Mouse (Mus musculus): ENCODE data around the gene Tmem200b. TPM values are rescaled to one million over a fixed set of nuclear protein-coding genes. Genes with fewer than 3 reads are reported as not detected.

The Tmem200b gene
- total and polyA plus RNA-seq, 2 experiments from 2014 or later, result 0.33 to 2.5 TPM

DNA sequence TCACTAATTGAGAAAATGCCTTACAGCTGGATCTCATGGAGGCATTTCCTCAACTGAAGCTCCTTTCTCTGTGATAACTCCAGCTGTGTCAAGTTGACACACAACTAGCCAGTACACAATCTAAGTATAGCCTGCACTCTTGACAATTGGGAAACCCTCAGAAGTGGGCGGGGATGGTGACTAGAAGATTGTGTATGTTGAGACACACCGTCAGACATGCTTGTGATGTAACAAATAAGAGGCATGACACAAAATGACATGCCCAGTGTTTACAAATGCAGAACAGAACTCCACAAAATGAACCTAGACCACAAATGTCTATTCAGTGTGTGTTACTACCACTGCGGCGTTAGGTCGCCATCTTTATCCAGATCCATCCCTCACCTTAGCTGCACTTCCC is 24.5 kb upstream of the Tmem200b start:
- no peak for ATAC-seq
- Histone ChIP-seq H3K4me1 (ENCODE audit: insufficient read depth) (no peaks in the 10 kb centered on the region), H3K27ac (ENCODE audit: low read depth, low read length) (no peak overlapping the region), H3K4me3 (ENCODE audit: low read depth, low read length) (no peak overlapping the region), H3K36me3 (ENCODE audit: insufficient read depth) (peaks cover 81% of the 10 kb centered on the region), H3K4me2 (ENCODE audit: low read depth) (no peak overlapping the region), H3K9ac (no peak overlapping the region), H3K9me3 (ENCODE audit: low read length) (no peaks in the 10 kb centered on the region), H3K27me3 (ENCODE audit: insufficient read depth, low read length) (no peaks in the 10 kb centered on the region)
- DNase-seq, result no peak
- no peak for TF ChIP-seq CTCF (IDR thresholded peaks at IDR 0.05; ENCODE audit: low read depth)
- WGBS, result 93% methylated on average over 5 of the region's 5 CpGs

DNA sequence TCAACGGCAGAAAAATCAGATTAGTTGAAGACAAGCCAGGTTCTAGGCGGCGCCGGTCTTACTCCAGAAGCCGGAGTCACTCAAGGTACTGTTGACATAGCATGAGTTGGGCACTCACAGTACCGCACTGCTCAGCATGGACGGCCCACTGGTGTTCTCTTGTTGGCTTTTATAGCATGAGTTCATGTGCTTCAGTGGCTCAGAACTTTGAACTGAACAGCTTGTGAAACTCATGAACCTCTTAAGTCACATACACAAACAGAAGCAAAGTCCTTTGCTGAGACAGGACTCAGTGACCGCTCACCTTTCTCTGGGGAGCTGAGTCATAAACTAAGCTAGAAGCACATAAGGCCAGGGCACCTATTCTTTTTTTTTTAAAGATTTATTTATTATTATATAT is 23.8 kb upstream of the Tmem200b start:
- H3K4me3 ChIP-seq (ENCODE audit: low read depth, low read length), result no peak overlapping the region
- ATAC-seq, result no peak
- no peaks in the 10 kb centered on the region for H3K4me1 ChIP-seq (ENCODE audit: insufficient read depth)
- no peaks in the 10 kb centered on the region for H3K27me3 ChIP-seq (ENCODE audit: insufficient read depth, low read length)
- H3K36me3 ChIP-seq (ENCODE audit: insufficient read depth), result peaks cover 77% of the 10 kb centered on the region
- TF ChIP-seq CTCF (IDR thresholded peaks at IDR 0.05; ENCODE audit: low read depth), result no peak
- H3K9ac ChIP-seq, result no peak overlapping the region
- DNase-seq, result no peak
- no peaks in the 10 kb centered on the region for H3K9me3 ChIP-seq (ENCODE audit: low read length)
- no peak overlapping the region for H3K27ac ChIP-seq (ENCODE audit: low read depth, low read length)
- 97% methylated on average over 8 of the region's 8 CpGs for WGBS
- no peak overlapping the region for H3K4me2 ChIP-seq (ENCODE audit: low read depth)

DNA sequence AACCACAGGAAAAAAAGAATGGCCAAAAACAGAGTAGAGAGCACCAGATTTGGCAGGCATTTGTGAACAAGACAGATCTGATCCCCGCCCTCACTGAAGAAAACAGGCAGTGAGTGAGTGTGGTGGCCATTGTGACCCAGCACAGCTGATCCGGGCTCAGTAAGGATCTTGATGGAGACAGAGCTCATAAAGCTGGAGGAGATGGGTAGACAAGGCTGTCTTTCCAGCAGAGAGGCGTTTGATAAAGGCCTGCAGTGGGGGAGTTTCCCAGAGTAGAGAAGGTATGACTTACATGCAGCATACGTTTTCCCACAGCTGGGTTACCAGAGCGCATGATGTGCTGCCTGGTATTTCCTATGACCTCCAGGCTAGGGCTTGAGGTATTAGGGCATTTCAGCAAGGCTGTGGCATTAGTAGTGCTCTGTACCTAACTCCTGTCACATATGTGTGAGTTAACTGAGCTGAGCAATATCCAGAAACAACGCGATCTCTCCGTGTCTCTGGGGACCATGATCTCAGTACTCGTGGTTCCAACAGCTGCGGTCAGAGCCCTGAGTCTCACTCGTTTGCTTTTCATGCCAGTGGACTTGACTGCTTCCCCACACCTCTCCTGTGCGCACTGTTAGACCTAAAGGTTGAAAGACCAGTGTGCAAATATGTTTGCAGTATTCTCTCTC is 22.9 kb upstream of the Tmem200b start:
- Histone ChIP-seq H3K4me2 (ENCODE audit: low read depth) (no peak overlapping the region), H3K4me3 (ENCODE audit: low read depth, low read length) (no peak overlapping the region), H3K27me3 (ENCODE audit: insufficient read depth, low read length) (no peaks in the 10 kb centered on the region), H3K27ac (ENCODE audit: low read depth, low read length) (no peak overlapping the region), H3K9me3 (ENCODE audit: low read length) (no peaks in the 10 kb centered on the region), H3K4me1 (ENCODE audit: insufficient read depth) (no peaks in the 10 kb centered on the region), H3K36me3 (ENCODE audit: insufficient read depth) (peaks cover 68% of the 10 kb centered on the region), H3K9ac (no peak overlapping the region)
- ATAC-seq (no peak), DNase-seq (no peak)
- WGBS, result 91% methylated on average over 12 of the region's 12 CpGs
- TF ChIP-seq CTCF (IDR thresholded peaks at IDR 0.05; ENCODE audit: low read depth), result no peak

DNA sequence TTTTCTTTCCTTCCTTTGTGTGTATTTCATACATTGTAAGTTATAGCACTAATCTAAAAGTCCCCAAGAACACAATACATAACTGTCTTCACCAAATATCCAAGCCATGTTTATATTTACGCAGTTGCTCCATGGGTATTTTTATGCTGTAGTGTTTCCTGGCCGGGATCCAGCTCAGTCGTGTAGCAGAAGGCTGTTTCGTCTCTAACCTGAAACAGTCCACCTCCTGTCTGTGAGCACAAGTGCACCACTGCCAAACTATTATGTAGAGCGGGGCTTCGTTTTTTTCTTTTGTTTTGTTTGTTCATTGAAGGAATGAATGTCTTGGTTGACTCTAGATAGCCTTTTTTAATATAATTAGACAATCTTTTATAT is 22.4 kb upstream of the Tmem200b start:
- Histone ChIP-seq H3K27ac (ENCODE audit: low read depth, low read length) (no peak overlapping the region), H3K4me1 (ENCODE audit: insufficient read depth) (no peaks in the 10 kb centered on the region), H3K9ac (no peak overlapping the region), H3K27me3 (ENCODE audit: insufficient read depth, low read length) (no peaks in the 10 kb centered on the region), H3K36me3 (ENCODE audit: insufficient read depth) (peaks cover 66% of the 10 kb centered on the region), H3K4me2 (ENCODE audit: low read depth) (no peak overlapping the region), H3K4me3 (ENCODE audit: low read depth, low read length) (no peak overlapping the region), H3K9me3 (ENCODE audit: low read length) (no peaks in the 10 kb centered on the region)
- no peak for TF ChIP-seq CTCF (IDR thresholded peaks at IDR 0.05; ENCODE audit: low read depth)
- no peak for DNase-seq
- no peak for ATAC-seq
- WGBS, result 66% methylated on average over 6 of the region's 6 CpGs

DNA sequence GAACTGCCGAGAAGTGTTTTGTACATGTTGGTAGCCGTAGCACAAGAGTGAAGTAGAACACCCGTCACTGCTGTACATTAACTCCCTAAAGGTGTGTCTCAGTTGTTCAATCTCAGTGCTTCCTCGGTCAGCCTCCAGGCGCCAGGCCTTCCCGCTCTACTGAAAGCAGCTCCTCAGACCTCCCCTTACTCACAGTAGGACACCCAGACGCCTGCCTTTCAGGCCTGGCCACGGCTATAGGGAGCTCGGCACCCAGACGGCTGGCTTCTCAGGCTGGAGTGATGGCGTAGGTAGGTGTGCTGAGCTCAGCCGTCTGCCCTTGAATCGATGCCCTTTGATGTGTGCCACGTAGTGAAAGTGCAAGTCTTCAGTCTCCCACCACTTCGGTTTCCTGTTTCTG is 20.5 kb upstream of the Tmem200b start:
- DNase-seq, result no peak
- no peak for TF ChIP-seq CTCF (IDR thresholded peaks at IDR 0.05; ENCODE audit: low read depth)
- H3K9me3 ChIP-seq (ENCODE audit: low read length), result no peaks in the 10 kb centered on the region
- no peak overlapping the region for H3K27ac ChIP-seq (ENCODE audit: low read depth, low read length)
- H3K27me3 ChIP-seq (ENCODE audit: insufficient read depth, low read length), result no peaks in the 10 kb centered on the region
- H3K36me3 ChIP-seq (ENCODE audit: insufficient read depth), result peaks cover 58% of the 10 kb centered on the region
- ATAC-seq, result no peak
- no peak overlapping the region for H3K4me2 ChIP-seq (ENCODE audit: low read depth)
- H3K9ac ChIP-seq, result no peak overlapping the region
- H3K4me3 ChIP-seq (ENCODE audit: low read depth, low read length), result no peak overlapping the region
- H3K4me1 ChIP-seq (ENCODE audit: insufficient read depth), result no peaks in the 10 kb centered on the region
- WGBS, result 93% methylated on average over 15 of the region's 15 CpGs

DNA sequence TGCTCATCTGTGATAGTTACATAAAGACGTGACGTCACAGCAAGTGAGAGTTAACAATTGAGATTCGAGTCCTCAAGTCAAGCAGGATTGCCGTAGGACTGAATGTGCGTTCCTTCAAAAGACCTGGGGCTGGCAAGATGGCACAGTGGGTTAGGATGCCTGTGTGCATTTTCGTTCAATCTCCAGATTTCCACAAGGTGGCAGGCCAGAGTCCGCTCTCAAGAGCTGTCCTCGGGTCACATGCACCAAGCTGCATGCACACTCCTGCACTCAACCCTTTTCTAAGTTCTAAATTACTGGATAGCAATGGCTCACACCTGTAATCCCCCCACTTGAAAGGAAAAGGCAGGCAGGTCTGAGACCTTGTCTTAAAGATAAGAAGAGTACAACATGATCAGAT is 17.1 kb upstream of the Tmem200b start:
- no peak overlapping the region for H3K4me2 ChIP-seq (ENCODE audit: low read depth)
- DNase-seq (peak; percentile 58), ATAC-seq (peak; percentile 75)
- H3K9me3 ChIP-seq (ENCODE audit: low read length), result no peaks in the 10 kb centered on the region
- H3K4me1 ChIP-seq (ENCODE audit: insufficient read depth), result no peaks in the 10 kb centered on the region
- no peak overlapping the region for H3K4me3 ChIP-seq (ENCODE audit: low read depth, low read length)
- no peaks in the 10 kb centered on the region for H3K27me3 ChIP-seq (ENCODE audit: insufficient read depth, low read length)
- H3K9ac ChIP-seq, result no peak overlapping the region
- peak; percentile 76 for TF ChIP-seq CTCF (IDR thresholded peaks at IDR 0.05; ENCODE audit: low read depth)
- peaks cover 34% of the 10 kb centered on the region for H3K36me3 ChIP-seq (ENCODE audit: insufficient read depth)
- WGBS, result 47% methylated on average over 8 of the region's 8 CpGs
- no peak overlapping the region for H3K27ac ChIP-seq (ENCODE audit: low read depth, low read length)

DNA sequence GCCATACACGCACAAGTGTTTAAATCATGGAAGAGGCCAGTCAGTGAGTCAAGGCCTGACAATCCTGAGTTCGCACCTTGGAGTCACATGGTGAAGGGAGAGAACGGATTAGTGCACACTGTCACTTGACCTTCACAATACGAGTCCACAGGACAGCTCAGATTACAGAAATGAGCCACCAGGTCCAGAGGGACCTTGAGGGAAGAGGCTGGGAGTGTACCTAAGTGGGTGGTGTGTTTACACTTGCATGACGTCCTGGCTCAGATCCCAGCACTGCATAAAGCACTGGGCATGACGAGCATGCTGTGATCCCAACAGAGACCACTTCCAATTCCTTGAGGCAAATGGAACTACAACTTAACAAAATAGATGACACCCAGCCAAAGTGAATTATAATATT is 15.1 kb upstream of the Tmem200b start:
- H3K4me2 ChIP-seq (ENCODE audit: low read depth), result no peak overlapping the region
- 64% methylated on average over 6 of the region's 6 CpGs for WGBS
- no peak for TF ChIP-seq CTCF (IDR thresholded peaks at IDR 0.05; ENCODE audit: low read depth)
- no peak overlapping the region for H3K9ac ChIP-seq
- peaks cover 14% of the 10 kb centered on the region for H3K36me3 ChIP-seq (ENCODE audit: insufficient read depth)
- H3K4me3 ChIP-seq (ENCODE audit: low read depth, low read length), result no peak overlapping the region
- no peaks in the 10 kb centered on the region for H3K27me3 ChIP-seq (ENCODE audit: insufficient read depth, low read length)
- H3K9me3 ChIP-seq (ENCODE audit: low read length), result no peaks in the 10 kb centered on the region
- no peaks in the 10 kb centered on the region for H3K4me1 ChIP-seq (ENCODE audit: insufficient read depth)
- DNase-seq (no peak), ATAC-seq (no peak)
- H3K27ac ChIP-seq (ENCODE audit: low read depth, low read length), result no peak overlapping the region
